Mouse (Mus musculus): ENCODE data around the gene Rab44. TPM values are rescaled to one million over a fixed set of nuclear protein-coding genes. Genes with fewer than 3 reads are reported as not detected.

The Rab44 gene
- total RNA-seq, 2 experiments from 2014 or later, result 1.4 to 1.7 TPM

DNA sequence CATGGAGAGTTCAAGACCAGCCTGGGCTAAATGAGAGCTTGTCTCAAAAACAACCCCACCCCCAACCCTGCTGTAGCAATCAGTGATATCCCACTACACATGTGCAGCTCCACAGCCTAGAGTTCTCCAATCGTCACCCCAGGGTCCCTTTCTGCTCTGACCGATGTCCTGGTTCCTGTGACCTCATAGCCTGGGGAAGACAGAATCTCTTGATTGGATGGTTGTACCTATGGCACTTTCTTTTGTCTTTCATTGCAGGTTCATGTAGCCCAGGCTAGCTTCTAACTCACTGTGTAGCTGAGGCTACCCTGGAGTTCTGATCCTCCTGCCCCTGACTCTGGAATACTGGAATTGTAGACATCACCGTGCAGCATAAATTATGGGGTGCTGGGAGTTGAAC lies 12.6 kb downstream of the Rab44 start:
- DNase-seq (ENCODE audit: low spot score in 2 of 2), result no peak

DNA sequence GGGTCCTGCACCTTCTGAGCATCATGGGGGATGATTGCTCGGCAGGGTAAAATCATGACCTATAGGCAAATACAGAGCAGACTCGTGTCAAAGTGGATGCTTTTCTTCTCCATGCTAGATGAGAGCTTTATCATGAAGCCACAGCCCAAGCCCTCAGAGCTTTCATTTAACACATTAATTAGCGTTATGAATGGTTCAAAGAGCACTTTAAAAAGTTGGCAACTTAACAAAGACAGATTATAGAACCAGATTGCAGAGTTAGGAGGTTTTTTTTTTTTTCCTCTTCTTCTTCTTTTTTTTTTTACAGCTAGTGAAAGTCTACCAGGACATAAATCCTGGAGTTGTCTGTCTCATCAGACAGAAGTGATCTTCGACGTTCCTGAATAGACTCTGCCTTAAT lies 15.4 kb downstream of the Rab44 start:
- DNase-seq (ENCODE audit: low spot score in 2 of 2), result no peak

DNA sequence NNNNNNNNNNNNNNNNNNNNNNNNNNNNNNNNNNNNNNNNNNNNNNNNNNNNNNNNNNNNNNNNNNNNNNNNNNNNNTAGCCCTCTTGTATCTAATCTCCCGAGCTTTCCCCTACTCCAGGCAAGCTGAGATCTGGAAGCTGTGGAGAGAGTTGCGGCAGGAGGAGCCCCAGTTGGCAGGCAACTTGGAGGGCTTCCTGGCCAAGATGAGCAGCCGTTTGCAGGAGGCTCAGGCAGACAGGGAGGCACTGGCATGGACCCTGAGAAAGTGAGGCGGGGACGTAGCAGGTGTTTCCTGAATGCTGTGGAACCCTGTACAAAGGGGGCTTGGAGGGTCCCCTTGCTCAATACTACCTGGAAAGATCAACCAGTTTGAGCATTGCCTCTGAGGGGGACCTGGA lies 21.1 kb downstream of the Rab44 start:
- DNase-seq (ENCODE audit: low spot score in 2 of 2), result no peak

DNA sequence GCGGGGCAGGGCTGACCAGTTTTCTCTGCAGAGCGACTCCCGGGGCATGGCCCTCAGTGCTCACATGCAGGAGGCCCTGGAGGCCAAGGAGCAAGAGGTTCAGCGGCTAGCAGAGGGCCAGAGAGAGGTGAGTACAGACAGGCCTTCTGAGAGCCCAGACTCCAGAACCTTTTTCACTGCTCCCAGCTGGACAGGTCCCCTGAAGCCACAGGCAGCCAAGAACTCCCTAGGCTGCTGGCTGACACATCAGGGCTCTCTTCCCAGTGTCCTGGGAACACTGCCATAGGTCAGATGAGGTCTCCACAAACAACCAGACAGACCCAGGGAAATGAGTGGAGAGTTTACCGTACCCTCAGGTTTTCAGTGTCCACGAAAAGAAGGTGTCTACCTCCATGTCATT lies 22.3 kb downstream of the Rab44 start:
- DNase-seq (ENCODE audit: low spot score in 2 of 2), result no peak

DNA sequence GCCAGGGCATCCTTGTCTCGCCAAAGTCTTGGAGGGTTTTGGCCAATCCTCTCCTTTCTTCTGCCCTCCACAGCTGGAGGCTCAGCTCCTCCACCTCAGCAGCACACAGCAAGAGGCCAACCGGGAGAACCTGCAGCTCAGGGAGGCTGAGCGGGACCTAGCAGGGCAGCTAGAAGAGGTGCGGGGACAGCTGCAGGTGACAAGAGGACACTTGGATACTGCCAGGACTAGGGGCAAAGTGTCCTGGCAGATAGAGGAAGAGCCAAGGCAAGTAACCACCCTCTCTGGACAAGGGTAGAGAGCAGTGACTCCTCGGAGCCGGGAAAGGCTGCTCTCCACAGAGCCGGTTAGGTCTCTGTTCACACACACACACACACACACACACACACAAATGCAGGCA lies 24.0 kb downstream of the Rab44 start:
- no peak for DNase-seq (ENCODE audit: low spot score in 2 of 2)

DNA sequence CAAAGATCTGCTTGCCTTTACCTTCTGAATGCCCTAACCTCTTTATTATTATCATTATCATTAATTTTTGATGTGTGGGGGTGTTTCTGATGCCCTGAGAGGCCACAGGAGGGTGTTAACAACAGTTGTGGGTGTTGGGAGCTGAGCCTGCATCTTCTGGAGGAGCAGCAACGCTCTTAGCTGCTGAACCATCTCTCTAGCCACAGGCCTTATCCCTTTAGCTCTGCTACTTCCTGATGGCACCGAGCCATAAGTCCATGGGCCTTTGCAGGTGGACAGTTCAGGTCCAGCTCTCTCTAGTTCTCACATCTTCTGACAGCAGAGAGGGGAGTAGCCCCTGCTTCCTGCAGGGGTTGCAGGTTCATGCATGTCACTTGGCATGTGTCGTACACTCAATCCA lies 27.6 kb downstream of the Rab44 start:
- DNase-seq (ENCODE audit: low spot score in 2 of 2), result no peak

DNA sequence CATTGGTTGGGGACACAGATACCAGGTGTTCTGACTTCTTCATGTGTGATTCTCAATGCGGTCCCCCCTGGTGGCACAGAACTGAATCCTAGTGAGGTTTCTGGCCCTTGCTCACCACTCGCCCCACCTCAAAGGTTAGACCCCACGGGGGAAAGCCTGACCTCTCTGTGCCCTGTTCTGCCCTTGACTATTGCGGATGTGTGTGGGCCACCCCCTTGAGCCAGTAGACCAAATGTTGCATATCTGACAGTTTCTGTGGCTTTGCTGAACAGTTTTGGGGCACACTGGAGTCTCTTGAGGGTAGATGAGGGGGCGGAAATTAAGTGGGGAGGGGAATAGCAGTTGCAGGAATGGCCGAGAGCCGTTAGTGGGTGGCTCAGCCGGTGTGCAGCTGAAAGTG lies 29.3 kb downstream of the Rab44 start:
- no peak for DNase-seq (ENCODE audit: low spot score in 2 of 2)

DNA sequence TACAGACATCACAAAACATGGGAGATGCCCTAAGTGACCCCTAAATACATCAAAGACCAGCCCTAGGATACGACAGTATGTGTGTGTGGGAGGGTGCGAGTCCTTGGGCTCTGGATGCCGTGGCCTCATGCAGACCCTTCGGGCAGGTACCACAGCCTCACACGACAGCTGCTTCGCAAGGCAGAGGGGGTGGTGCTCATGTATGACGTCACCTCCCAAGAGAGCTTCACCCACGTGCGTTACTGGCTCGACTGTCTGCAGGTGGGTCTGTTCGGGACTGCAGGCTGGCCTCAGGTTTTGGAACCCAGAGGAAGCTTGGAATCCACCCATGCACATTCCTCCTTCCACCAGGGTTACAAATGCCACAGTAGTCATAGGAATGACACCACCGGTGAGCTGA lies 31.2 kb downstream of the Rab44 start:
- no peak for DNase-seq (ENCODE audit: low spot score in 2 of 2)

DNA sequence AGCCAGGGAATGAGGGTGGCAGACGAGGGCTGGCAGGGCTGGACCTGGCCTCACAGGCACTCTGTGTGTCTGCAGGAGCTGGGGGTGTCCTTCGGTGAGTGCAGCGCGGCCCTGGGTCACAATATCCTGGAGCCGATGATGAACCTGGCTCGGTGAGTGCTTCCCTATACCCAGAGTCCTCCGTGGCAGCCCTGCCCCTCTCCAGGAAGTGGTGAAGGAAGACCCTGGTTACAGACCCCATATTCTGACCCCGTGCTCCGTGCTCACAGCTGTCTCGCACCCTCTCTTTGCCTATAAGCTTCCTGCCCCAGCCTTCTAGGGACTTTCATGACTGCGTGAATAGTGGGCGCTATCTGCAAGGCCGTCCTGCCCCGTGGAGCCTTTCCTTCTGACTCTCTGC lies 33.3 kb downstream of the Rab44 start:
- DNase-seq (ENCODE audit: low spot score in 2 of 2), result no peak

DNA sequence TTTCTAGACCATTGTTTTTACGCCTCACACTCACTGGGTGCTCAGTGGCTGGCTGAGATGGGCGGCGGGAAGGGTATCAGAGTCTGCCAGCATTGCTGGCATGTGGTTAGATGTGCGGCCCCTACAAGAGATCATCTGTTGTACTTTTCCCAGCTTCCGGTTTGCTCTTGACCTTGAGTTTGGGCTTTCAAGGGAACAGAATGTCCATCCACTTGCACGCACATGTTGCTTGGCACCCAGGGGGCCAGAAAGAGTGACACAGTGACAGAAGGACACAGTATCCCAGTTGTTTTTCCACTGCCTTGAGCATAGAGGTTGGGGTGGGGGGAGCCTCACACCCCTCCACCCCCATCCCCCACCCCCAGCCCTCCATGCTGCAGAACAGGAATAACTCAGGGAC lies 33.8 kb downstream of the Rab44 start:
- DNase-seq (ENCODE audit: low spot score in 2 of 2), result no peak

DNA sequence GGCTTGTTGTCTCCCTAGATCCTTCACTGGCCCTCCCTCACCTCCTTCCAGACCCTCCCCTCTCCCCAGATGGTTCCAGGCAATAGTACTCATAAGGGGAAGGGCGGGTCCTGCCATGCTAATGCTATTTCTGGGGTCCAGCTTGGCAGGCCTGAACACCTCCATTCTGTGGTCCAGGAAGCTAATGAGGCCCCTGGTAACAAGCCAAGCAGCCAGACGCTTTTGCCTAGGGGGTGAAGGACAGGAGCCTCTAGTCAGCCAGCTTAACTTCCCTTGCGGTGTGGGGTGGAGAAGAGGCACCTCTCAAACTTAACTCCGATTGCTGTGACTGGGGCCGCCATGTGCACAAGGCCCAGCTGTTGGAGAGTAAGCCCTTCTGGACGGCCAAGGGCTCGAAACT lies 35.8 kb downstream of the Rab44 start:
- no peak for DNase-seq (ENCODE audit: low spot score in 2 of 2)

DNA sequence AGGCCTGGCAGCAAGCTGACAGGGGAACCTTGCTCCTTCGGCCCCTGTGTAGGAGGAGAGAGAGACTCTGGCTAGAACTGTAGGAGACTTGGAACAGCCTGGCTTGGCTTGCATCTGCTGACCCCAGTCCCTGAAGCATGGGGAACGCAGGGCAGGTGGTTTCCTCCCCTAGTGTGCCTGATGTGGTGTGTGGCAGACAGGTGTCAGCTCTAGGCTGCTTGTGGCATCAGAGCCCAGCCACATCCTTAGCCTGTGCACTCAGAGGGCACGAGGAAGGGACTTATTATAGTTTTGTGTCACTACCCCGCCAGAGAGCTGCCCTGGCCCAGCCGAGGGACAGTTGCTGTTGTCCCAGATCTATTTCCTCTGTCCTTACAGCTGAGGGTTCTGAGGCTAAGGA lies 38.6 kb downstream of the Rab44 start:
- no peak for DNase-seq (ENCODE audit: low spot score in 2 of 2)

DNA sequence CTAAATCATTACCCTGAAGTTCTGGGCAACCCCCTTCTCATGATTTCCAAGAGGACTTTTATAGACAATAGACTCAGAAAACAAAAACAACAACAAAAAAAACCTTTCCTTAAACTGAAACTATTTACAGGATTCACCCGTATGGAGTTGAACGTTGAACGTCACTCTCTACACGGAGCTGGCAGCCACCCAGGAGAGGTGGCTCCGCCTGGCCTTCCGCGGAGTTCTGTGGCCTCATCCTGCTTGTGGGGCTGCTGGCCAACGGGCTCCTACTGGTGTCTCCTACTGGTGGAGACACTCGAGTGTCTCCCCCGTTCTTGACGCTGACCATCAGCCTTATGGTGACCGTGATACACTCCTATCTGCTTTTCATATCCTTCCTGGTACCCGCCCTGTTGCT lies 40.3 kb downstream of the Rab44 start:
- DNase-seq (ENCODE audit: low spot score in 2 of 2), result no peak

DNA sequence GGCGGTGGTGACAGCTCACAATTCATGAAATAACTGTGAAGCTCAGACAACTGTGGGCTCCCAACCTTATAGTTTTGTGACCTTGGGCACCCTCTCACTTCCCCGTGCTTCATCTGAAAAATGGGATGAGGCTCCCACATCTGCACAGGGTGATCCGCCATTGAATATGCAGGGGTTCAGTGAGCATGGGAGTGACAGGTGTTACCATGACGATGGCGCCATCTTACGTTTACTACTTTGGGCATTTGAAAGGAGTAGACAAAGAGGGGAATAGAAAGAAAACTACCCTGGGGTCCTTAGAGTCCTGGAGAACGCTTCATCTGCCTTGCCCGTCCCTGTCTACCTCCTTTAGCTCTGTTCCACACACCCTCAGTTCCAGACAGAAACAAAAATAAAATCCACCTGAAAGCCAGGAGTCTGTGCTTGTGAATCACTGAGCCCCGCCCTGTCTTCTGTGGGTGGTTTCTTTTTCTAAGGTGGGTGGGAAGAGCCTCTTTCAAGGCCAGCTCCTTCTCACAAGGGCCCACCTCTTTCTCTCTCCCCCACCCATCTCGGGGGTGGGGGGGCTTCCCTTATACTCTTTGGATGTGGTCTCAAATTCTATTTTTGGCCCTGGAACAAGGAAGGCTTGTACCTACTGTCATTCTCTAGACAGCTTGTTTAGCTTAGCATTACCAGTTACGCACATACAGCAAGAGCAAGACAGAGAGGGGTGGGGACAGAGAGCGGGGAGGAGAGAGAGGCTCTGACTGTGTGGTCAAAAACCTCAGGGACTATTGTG lies 41.6 kb downstream of the Rab44 start:
- no peak for DNase-seq (ENCODE audit: low spot score in 2 of 2)

DNA sequence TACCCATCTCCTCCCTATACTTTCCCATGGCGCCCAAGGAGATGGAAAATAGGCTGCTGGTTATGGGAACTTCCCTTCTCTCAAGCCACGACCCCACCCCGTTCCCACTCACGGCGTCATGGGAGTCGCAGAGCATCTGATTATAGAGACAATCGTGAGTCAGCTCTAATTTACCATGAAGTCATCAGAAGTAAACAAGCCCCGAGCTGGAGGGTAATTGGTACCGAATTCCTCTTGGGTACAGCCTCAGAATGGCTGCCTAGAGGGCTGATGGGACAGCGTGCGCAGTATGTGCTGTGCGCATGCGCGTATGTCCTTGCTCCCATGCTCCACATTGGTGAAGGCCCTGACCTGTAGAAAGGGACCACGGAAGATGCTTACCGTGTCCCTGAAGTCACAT lies 42.5 kb downstream of the Rab44 start:
- no peak for DNase-seq (ENCODE audit: low spot score in 2 of 2)

DNA sequence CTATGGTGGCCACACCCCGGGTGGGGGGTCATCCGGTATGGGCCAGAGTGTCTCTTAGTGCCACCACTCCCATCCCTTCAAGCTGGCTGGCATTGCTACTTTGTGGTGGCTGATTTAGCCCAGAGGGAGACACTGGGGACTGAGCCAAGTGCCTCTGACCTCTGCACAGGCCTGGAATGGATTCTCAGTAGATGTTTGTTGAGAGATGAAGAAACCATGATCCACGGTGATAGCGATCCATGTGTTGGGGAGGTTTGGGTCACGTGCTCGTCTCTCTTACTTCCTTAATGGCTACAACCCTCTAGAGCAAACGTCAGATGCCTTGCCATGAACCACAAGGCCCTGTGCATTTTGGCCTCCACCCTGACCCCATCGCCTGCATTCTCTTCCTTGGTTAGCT lies 42.9 kb downstream of the Rab44 start:
- no peak for DNase-seq (ENCODE audit: low spot score in 2 of 2)

DNA sequence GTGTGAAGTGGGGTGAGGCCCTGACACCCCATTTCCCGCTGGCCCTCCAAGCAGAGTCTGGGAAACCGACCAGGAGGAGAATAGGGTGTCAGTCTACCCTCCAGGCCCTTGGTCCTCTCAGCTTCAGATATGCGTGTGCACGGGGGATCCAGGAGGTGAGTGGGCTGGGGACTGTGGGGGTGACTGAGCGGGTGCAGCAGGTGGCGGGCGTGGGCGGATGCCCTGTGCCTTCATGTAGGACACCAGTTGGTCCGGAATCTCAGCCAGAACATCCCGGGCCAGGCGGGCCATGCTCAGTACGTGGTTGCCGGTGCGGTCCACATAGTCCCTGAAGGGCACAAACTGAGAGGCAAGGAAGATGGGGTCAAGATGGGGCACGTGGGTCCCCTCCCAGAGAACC lies 45.0 kb downstream of the Rab44 start:
- DNase-seq (ENCODE audit: low spot score in 2 of 2), result no peak

DNA sequence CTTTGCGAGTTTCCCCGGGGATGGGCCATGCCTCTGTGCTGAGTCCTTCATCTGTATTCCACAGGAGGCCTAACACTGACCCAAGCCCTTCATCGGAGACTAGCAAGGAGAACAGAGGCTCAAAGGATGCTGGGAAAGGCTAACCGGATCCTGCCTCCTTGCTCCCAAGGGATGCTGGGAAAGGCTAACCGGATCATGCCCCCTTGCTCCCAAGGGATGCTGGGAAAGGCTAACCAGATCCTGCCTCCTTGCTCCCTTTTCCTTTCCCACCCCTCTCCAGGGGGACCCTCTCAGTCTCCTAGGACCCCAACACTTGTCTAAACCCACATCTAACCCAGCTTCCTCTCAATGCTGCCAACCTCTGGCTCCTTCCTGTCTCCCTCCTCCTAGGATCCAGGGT lies 45.4 kb downstream of the Rab44 start:
- no peak for DNase-seq (ENCODE audit: low spot score in 2 of 2)

DNA sequence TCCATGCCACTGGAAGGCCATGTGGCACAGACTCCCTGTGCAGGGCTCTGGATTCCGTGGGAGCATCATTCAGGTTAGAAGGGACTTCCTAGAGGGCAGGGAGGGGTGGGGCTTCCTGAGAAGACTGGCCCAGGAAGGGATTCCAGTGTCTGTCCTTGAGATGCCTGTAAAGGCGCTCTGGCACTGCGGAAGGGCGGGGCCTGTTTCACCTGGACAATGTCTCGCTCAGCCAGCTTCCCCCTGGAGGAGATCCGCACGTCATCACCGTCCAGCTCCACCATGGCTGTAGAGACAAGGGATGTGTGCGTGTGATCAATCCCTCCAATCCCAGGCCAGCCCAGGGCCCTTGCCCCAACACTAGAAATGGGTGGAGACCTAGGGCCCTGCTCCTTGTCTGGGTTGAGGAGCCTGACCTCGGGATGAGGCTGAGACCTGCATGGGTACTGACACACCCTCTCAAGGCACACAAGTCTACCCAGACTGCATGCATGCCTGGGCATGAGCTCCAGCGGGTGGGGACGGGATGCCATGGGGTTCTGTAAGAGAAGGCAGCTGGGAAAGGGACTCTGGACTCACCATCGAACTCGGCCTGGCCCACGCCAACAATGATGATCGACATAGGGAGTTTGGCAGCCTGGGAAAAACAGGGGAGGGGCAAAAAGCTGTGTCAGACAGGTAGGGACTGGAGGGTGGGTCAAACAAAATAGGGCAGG lies 46.0 kb downstream of the Rab44 start:
- DNase-seq (ENCODE audit: low spot score in 2 of 2), result no peak

DNA sequence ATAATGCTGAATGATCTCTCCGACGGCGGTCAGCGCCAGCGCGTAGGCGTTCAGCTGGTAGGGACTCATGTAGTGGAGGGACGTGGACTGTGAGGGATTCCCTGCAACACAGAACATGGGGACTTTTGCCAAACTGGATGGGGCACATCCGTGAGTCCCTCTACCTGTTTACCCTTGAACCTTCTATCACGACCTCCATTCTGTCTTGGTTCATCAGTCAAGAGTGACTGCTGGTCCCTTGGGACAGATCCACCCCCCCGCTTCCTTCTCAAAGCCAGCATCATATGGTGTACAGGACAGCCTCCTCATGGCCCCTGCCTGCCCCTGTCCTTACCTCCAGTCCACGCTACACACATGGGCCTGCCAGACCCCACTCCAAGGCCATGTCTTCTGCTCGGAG lies 48.4 kb downstream of the Rab44 start:
- no peak for DNase-seq (ENCODE audit: low spot score in 2 of 2)

DNA sequence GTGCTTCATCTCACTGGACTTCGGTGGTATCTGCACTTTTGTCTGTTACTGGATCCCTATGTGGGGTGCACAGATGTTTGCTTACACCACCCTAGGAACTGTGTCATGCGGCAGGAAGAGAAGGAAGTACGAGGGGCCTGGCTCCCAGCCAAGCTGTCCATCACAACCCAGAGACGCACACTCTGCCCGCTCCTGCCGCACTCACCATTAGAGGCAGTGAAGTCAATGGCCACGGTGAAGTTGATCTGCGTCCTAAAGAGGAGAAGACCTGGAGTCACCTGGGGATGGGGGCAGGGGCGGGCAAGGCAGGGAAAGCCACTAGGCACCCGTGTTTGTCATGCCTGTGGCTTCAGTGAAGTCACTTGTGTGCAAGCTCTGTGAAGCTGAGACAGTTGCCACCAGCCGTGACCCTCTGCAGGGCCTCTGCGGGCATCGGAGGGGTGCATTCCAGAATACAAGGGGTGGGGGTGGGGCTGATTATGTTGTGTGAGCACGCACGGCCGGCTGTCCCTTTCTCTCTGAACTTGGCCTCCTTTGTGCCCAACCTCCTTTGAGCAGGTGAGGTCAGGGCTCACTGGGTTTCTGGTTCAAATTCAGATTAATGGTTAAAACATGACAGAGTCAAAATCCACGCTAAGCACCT lies 50.6 kb downstream of the Rab44 start:
- no peak for DNase-seq (ENCODE audit: low spot score in 2 of 2)

DNA sequence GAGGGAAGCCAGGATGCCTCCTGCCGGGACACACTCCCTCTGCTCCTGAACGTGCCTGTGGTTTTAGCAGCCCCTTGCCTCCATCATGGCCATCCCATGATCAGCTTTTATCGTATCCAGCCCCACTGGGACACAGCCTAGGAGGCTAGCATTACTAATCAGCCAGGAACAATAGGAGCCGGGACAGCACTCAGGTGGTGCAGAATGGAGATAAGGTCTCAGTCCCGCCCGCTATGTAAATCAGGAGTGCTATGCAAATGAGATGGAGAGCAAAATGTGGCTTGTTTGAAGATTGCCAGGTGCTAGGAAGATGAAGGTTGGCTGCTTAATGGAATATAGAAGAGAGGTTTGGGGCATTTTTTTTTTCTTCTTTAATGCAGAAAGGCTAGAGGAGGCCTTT lies 51.5 kb downstream of the Rab44 start:
- no peak for DNase-seq (ENCODE audit: low spot score in 2 of 2)
